Mouse (Mus musculus) heart, embryonic 10.5 days (tissue): Measurements from ENCODE around the gene Gm14685. TPM values are rescaled to one million over a fixed set of nuclear protein-coding genes. Genes with fewer than 3 reads are reported as not detected.
"Not testable (repeated sequence)": the region's sequence is repeated elsewhere in the genome, so short reads cannot be mapped to it uniquely, and the experiment has no call there.

Experiments
- DNase-seq: peaks from one replicate; pipeline ENCODE4 v3.0.0-alpha.2; 2017; ENCODE audit warnings: low spot score
- H3K27ac ChIP-seq: fragments of 300-500 bp; sonication (generic); 2 replicates; pipeline ENCODE4 v1.5.1; 2016; ENCODE audit warnings: mild to moderate bottlenecking
- H3K27me3 ChIP-seq: fragments of 300-500 bp; sonication (generic); 2 replicates; pipeline ENCODE4 v1.6.1; 2016; ENCODE audit warnings: mild to moderate bottlenecking; ENCODE audit not compliant: poor library complexity, insufficient read depth, severe bottlenecking
- H3K36me3 ChIP-seq: fragments of 300-500 bp; sonication (generic); 2 replicates; pipeline ENCODE4 v1.6.1; 2016; ENCODE audit warnings: mild to moderate bottlenecking, moderate library complexity
- H3K4me1 ChIP-seq: fragments of 300-500 bp; sonication (generic); 2 replicates; pipeline ENCODE4 v1.6.1; 2016; ENCODE audit warnings: mild to moderate bottlenecking
- H3K4me3 ChIP-seq: fragments of 300-500 bp; sonication (generic); 2 replicates; pipeline ENCODE4 v1.5.1; 2016; ENCODE audit warnings: mild to moderate bottlenecking, moderate library complexity
- H3K9me3 ChIP-seq: fragments of 300-500 bp; sonication (generic); 2 replicates; pipeline ENCODE4 v1.6.1; 2016; ENCODE audit warnings: mild to moderate bottlenecking, moderate library complexity
- WGBS: fragments of 180-500 bp; shearing (Covaris S2); methylation state at CpG from one replicate; pipeline ENCODE4 v1.1.7; 2016; 5-methylcytosine and 5-hydroxymethylcytosine counted together
- polyA plus RNA-seq: library from polyadenylated mRNA; unstranded; fragments of >200 nt; fragmentation: Nextera tagmentation; extraction: Ambion mirVana; gene quantifications from 2 replicates; pipeline ENCODE4 v1.2.1, GENCODE M21; 2016

The Gm14685 gene
- polyA plus RNA-seq: 0.10 and 0.23 TPM in 2 replicates

GRCm38 (mm10) chrX:73116747-73117146 is at the start of gene Gm14685:
Gm14685 (plus strand) TSS chrX:73117047.
- H3K4me3 ChIP-seq, H3K27ac ChIP-seq, H3K9me3 ChIP-seq, DNase-seq, H3K27me3 ChIP-seq, H3K36me3 ChIP-seq, H3K4me1 ChIP-seq: not testable (repeated sequence)
- no CpG with 5 or more reads among the region's 7 CpGs for whole genome bisulfite sequencing

- 77% methylated on average over 19 of the region's 19 CpGs for WGBS
- H3K36me3 ChIP-seq, H3K4me3 ChIP-seq, H3K27ac ChIP-seq, H3K27me3 ChIP-seq, H3K9me3 ChIP-seq, DNase-seq, H3K4me1 ChIP-seq: not testable (repeated sequence)
Measured at GRCm38 (mm10) chrX:73082267-73083055, 34.4 kb upstream of the Gm14685 start, which contains the start of gene Xlr4a. Xlr4a (minus strand) TSS chrX:73082478.

- not testable (repeated sequence) for DNase-seq, H3K4me1 ChIP-seq
Measured at GRCm38 (mm10) chrX:73096941-73097508, 19.8 kb upstream of the Gm14685 start, which contains the start of gene Xlr3a. Xlr3a (minus strand) TSS chrX:73097095.

GRCm38 (mm10) chrX:73122859-73123829 is 6.3 kb downstream of the Gm14685 start:
- H3K27ac ChIP-seq, DNase-seq, H3K9me3 ChIP-seq, H3K4me1 ChIP-seq, H3K36me3 ChIP-seq, H3K27me3 ChIP-seq, H3K4me3 ChIP-seq: not testable (repeated sequence)
- WGBS: no CpG with 5 or more reads among the region's 12 CpGs

More at GRCm38 (mm10) chrX:73096941-73097508, 19.8 kb upstream of the Gm14685 start, which contains the start of gene Xlr3a:
- H3K27me3 ChIP-seq, H3K9me3 ChIP-seq, H3K27ac ChIP-seq, H3K36me3 ChIP-seq, H3K4me3 ChIP-seq: not testable (repeated sequence)
- WGBS: 71% methylated on average over 13 of the region's 13 CpGs

- not testable (repeated sequence) for H3K4me1 ChIP-seq, H3K4me3 ChIP-seq, H3K36me3 ChIP-seq, H3K9me3 ChIP-seq, H3K27ac ChIP-seq, DNase-seq, H3K27me3 ChIP-seq
- no CpG with 5 or more reads among the region's 7 CpGs for WGBS
Measured at GRCm38 (mm10) chrX:73143218-73143618, 26.4 kb downstream of the Gm14685 start.

- not testable (repeated sequence) for H3K9me3 ChIP-seq, H3K4me3 ChIP-seq, H3K4me1 ChIP-seq, DNase-seq, H3K36me3 ChIP-seq, H3K27me3 ChIP-seq, H3K27ac ChIP-seq
- no CpG with 5 or more reads among the region's 20 CpGs for WGBS
Measured at GRCm38 (mm10) chrX:73148496-73148895, 31.6 kb downstream of the Gm14685 start, which contains the start of gene Xlr5b. Xlr5b (plus strand) TSS chrX:73148796.

GRCm38 (mm10) chrX:73149350-73149749 is 32.5 kb downstream of the Gm14685 start, which contains the start of gene DXBay18:
DXBay18 (minus strand) TSS chrX:73149450.
- not testable (repeated sequence) for H3K27ac ChIP-seq, H3K4me1 ChIP-seq, DNase-seq, H3K36me3 ChIP-seq, H3K4me3 ChIP-seq, H3K9me3 ChIP-seq, H3K27me3 ChIP-seq
- no CpG with 5 or more reads among the region's 7 CpGs for WGBS

- not testable (repeated sequence) for H3K27ac ChIP-seq, H3K4me3 ChIP-seq, H3K27me3 ChIP-seq, H3K36me3 ChIP-seq, DNase-seq, H3K9me3 ChIP-seq, H3K4me1 ChIP-seq
- 67% methylated on average over 9 of the region's 15 CpGs for WGBS
Measured at GRCm38 (mm10) chrX:73176889-73177288, 60.0 kb downstream of the Gm14685 start, which contains the start of gene Spin2d. Spin2d (minus strand) TSS chrX:73176989.

Other genes starting within 250 kb of the Gm14685 start
- 54.8 and 60.5 TPM in 2 replicates for gene Cetn2, start 198.6 kb upstream of the Gm14685 start, polyA plus RNA-seq
- 21.4 and 23.0 TPM in 2 replicates for gene Nsdhl, start 198.5 kb upstream of the Gm14685 start, polyA plus RNA-seq
- gene Zfp185, start 129.7 kb upstream of the Gm14685 start, polyA plus RNA-seq: 5.7 and 7.2 TPM in 2 replicates
- 0.07 and 0.11 TPM in 2 replicates for gene Pnma5, start 79.9 kb upstream of the Gm14685 start, polyA plus RNA-seq
- gene Pnma3, start 52.3 kb upstream of the Gm14685 start, polyA plus RNA-seq: 0.08 TPM in 1 of 2 replicates, not detected in the other
- 0.84 and 1.2 TPM in 2 replicates for gene Xlr4a, start 34.6 kb upstream of the Gm14685 start, polyA plus RNA-seq
- gene Xlr3a, start 20.0 kb upstream of the Gm14685 start, polyA plus RNA-seq: 1.8 and 2.4 TPM in 2 replicates
- gene Xlr5b, start 31.7 kb downstream of the Gm14685 start, polyA plus RNA-seq: not detected in 2 replicates
- 0.13 TPM in 1 of 2 replicates, not detected in the other for gene DXBay18, start 32.4 kb downstream of the Gm14685 start, polyA plus RNA-seq
- gene Spin2d, start 59.9 kb downstream of the Gm14685 start, polyA plus RNA-seq: not detected in 2 replicates
- gene Xlr3b, start 75.2 kb downstream of the Gm14685 start, polyA plus RNA-seq: 6.0 and 9.8 TPM in 2 replicates
- gene Xlr4b, start 97.3 kb downstream of the Gm14685 start, polyA plus RNA-seq: 0.74 and 0.83 TPM in 2 replicates
- 7.6 and 8.1 TPM in 2 replicates for gene F8a, start 111.2 kb downstream of the Gm14685 start, polyA plus RNA-seq
- gene Xlr4c, start 126.1 kb downstream of the Gm14685 start, polyA plus RNA-seq: 0.25 and 0.34 TPM in 2 replicates
- not detected in 2 replicates for gene Xlr3c, start 148.3 kb downstream of the Gm14685 start, polyA plus RNA-seq
- not detected in 2 replicates for gene Xlr5a, start 175.9 kb downstream of the Gm14685 start, polyA plus RNA-seq
- not detected in 2 replicates for gene Xlr5c, start 175.9 kb downstream of the Gm14685 start, polyA plus RNA-seq
- gene Gm45015, start 219.8 kb downstream of the Gm14685 start, polyA plus RNA-seq: not detected in 2 replicates
- gene Zfp275, start 225.6 kb downstream of the Gm14685 start, polyA plus RNA-seq: 12.7 and 13.6 TPM in 2 replicates